Comparison of ENCODE assay signal across 15 mouse cellular contexts in the genomic region with DNA sequence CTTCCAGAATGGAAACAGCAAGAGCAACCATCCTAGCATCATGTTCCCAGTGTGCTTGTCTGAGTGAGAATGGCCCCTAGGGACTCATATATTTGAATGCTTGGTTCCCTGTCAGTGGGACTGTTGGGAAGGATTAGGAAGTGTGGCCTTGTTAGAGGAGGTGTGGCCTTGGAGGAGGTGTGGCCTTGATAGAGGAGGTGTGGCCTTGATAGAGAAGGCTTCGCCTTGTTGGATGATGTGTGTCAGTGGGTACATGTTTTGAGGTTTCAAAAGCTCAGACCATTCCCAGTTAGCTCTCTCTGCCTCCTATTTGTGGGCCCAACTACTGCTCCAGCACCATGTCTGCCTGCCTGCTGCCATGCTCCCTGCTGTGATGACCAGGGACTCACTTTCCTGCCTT.
"Had no signal": no experiment of that assay in that cellular context is flagged by ENCODE, and none has a peak within 500 bp of the region (broad histone marks: within the 10 kb centered on the region; RNA-seq: fewer than 3 reads in every experiment).

No protein-coding gene starts in this region.

- H3K36me3 ChIP-seq: neural tube, embryonic 15.5 days; stomach, embryonic 15.5 days had no signal

- DNase-seq: retina, postnatal 1 day; right cerebral cortex, adult 18-20 months; right cerebral cortex, postnatal 14 days; right cerebral cortex, postnatal 25 days; right cerebral cortex, postnatal 4 days; spleen, adult 18-20 months; thymus, adult 18-20 months; thymus, adult 2 months; thymus, postnatal 14 days; thymus, postnatal 25 days; thymus, postnatal 36 days; thymus, postnatal 4 days had no signal

- H3K4me3 ChIP-seq: neural tube, embryonic 15.5 days; stomach, embryonic 15.5 days had no signal

- H3K27me3 ChIP-seq: stomach, embryonic 15.5 days had no signal

- H3K9me3 ChIP-seq: neural tube, embryonic 15.5 days; stomach, embryonic 15.5 days had no signal

- H3K27ac ChIP-seq: neural tube, embryonic 15.5 days; stomach, embryonic 15.5 days; stomach, postnatal 0 days had no signal

- H3K9ac ChIP-seq: neural tube, embryonic 15.5 days; stomach, embryonic 15.5 days had no signal

- H3K4me2 ChIP-seq: neural tube, embryonic 15.5 days; stomach, embryonic 15.5 days had no signal
